Mouse (Mus musculus): ENCODE results near the gene Kirrel3.

Kirrel3 gene

DNA sequence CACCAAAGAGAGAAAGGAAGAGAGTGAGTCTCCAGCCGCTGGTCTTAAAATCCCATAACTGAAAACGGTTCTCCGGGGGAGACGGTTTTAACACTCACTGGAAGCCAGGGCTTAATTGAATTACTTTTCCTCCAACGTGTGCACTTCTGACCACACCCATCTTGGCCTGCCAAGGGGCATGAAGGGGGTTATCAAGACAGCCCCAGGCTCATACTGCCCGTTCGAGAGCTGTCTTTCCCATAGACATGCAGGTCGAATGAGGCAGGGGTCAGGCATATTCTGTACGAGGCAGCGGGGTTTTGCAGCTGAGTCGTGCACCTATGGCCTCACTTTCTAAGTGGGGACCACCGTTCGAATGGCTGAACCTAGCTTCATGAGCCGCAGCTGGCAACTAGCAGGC lies 475.5 kb downstream of the Kirrel3 start:
- DNase-seq = no peak

DNA sequence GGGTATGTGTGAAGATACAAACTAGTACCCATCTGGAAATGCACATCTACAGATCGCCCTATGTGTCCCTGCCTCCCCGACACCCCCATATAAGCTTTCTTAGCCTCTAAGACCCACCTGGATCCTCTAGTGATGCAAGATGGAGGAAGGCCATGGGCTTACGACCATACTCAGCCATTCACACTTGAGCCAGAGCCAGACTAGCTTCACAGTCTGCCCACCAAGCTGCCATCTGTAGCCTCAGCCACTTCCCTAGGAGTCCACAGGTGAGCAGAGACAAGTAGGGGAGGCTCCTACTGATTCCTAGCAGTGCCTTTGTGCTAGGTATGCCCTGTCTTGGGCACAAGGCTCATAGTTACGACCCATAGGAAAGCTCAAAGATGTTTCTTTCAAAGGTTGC lies 476.6 kb downstream of the Kirrel3 start:
- no peak for DNase-seq

- DNase-seq = no peak
Measured at GRCm38 (mm10) chr9:34963593-34963992, 477.9 kb downstream of the Kirrel3 start.

DNA sequence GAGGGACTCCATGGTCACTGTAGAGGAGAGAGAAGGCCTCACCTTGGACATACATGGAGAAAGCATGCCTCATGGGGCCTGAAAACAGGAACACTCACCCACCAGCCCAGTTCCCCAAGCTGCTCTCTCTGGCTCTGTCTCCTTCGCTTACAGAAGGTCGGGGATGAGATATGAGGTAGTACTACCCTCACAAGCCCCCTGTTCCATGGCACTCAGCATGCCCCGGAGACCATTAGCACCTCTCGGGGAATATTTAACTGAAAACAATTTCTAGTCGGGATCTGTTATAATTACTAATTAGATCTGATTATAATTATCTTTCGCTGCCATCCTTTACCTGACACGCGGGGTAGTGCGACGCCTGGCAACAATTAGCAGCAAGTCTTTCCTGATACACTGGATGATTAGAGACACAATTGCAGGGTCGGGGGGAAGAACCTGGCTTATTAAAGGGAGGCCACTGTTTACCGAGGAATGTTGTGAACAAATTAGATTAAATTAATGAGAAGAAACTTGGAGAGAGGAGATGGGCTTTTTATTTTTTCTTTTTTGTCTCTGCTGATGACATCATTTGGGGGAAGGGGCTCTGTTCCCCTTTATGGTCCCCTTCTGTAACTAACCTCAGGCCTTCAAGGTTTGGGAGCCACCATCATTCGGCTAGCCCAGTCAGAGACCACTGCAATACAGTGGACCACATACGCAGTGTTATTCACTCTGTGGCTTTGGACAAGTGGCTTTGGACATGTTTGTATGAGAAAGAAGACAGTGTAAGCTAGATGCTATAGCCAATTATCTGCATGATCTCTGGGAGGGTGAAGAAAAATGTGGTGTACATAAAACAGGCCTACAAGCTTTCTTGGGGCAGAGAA lies 478.7 kb downstream of the Kirrel3 start:
- DNase-seq = no peak

DNA sequence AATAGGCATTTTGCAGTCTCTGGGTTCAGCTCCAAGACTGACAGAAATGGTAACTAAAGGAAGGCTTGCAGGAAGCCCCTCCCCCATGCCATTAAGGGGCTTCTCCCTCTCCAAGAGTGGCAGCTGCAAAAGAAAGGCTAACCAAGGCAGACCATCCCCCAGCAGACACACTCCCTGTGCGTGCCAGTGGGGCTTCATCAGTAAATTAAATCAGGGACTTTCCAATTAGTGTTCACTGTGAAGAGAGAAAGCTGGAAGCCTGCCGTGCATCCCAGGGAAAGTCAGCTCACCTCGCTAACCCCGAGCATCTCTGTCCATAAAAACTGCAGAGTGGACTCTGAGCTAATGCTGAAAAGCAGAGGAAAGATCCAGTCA lies 479.3 kb downstream of the Kirrel3 start:
- DNase-seq = no peak

DNA sequence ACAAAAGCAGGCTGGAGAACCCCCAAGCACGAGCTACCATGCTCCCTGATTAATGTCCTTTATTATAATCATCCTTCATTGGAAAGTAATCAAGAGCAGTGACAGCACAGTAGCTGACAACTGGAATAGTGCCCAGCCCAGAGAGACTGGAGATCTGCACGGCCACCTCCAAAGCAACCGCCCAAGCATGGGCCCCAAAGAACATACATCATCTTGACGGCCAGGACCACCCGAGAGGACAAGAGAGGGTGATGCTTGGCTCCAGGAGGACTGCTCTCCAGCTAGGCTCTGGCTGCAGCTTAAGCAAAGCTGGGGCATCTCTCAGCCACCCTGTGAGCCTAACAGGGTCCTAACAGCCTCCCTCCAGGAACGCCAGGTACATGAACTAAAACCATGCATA lies 482.1 kb downstream of the Kirrel3 start:
- DNase-seq = no peak

GRCm38 (mm10) chr9:34969881-34970490 lies 484.3 kb downstream of the Kirrel3 start:
- DNase-seq = no peak

GRCm38 (mm10) chr9:34974326-34974725 lies 488.6 kb downstream of the Kirrel3 start:
- no peak for DNase-seq

DNA sequence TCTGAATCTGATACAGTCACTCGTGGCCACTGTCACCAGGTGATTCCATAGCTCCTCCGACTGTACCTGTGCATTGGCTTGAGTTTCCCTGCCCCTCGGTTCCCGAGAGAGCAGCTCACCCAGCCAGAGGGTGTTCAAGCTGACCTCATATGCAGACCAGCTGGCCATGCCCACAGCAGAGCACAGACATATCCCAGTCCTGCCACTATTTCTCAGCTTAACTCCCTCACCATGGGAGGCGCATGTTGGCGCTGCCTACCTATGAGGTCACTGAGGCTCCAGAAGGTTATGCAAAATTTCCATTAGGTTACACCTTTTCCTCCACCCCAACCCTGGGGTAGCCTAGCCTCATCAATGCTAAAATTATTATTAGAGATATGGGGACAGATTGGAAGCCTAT lies 489.6 kb downstream of the Kirrel3 start:
- DNase-seq = no peak

DNA sequence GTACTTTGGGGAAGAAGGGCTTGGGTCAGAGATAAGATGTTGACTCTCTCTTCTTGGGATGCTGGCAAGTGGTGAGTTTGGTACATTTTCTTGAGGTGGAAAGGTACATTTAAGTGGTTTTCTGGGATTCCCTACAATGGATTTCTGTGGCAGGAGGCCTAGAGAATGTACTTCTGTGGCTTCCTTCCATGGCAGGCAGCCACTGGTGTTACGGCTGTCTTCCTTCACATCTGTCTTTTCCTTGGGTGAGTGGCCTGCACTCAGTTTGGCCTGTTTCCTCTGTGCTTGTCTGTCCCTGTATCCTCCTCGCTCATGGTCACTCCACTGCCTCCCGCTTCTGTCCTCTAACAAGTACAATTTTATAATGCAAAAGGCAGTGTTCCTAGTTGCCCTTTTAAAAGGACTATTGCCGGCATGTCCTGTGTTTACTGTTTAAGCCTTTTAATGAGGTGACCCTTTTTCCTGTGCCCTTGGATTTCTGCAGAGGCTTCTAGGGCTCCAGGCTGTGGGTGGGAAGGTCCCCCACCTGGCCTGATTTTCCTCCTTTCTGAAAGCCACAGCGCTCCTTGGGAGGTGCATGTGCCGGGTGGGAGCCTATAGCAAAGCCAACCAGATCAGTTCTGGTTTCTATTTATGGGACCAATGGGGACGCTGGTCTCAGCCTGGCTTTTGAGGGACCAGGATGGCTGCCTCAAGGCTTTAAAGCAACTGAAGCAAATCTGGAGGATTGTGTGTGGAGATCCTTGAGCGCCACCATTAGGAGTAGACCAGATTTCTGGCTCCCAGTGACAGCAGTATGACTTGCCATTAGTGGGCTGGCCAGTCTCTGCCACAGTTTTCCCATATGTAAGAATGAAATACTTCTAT lies 491.1 kb downstream of the Kirrel3 start:
- DNase-seq = no peak

DNA sequence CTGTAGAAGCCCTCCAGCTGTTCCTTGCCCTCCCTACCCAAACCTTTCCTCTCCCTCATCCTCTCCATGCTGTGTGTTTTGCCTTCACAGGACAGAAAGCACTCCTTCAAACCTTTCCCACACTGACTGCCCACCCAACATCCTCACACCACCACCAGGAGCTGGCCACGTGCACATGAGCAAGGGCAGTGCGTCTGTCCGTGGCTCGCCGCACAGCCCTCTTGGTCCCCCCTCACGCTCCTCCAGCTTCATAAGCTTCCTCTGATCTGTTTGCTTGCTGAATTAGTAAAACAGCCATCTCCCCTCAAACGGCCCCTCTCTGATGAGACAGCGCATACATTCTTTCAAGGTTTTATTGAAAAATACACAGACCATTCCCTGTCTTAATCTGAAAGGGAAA lies 492.0 kb downstream of the Kirrel3 start:
- no peak for DNase-seq

DNA sequence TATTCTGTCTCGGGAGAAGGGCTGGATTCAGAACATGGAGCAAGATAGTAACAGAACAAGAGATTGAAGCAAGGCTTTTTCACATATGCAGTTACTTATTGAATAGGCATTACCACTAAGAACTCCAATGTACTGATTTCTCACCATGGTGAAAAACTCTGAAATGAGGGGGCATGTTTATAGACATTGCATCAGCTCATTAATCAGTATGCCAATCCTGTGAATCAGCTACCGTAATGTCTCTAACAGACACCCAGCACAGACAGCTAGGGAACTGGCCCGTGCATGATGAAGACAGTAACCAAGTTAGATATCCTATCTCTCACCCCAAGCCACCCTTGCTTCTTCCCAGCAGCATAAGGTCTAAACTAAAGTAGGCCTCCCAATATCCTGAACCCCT lies 492.5 kb downstream of the Kirrel3 start:
- DNase-seq = no peak

DNA sequence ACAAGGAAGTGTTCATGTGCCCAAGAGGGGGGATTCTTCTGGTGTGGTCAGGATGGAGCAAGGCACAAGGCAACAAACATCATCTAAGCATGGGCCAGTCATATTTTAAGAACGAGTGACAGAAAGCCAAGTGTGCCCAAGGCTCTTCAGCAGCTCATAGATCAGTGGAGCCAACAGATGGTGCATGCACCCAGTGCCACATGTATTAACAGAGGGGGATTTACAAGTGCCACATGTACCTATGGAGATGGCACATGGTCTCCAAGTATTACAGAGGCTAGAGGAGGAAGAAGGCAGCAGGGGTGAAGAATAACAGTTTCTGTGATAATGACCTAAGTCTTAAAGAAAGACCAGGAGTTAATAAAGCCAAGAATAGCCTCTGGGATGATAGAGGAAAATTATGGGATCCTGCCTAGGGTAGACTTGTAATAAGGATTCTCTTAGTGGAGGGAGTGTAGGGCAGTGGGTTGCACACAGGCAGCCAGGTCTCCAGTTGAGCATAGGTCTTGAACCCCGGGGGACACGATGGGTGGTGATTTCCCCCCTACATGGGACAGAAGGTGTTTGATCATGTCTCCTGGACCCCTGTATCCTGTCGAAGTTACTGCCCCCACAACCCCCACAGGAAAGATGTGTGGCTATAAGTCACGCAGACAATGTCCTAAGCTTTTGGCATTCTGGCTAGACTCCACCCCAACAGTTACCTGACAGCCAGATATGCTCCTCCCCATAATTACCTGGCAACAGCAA lies 495.0 kb downstream of the Kirrel3 start:
- no peak for DNase-seq

DNA sequence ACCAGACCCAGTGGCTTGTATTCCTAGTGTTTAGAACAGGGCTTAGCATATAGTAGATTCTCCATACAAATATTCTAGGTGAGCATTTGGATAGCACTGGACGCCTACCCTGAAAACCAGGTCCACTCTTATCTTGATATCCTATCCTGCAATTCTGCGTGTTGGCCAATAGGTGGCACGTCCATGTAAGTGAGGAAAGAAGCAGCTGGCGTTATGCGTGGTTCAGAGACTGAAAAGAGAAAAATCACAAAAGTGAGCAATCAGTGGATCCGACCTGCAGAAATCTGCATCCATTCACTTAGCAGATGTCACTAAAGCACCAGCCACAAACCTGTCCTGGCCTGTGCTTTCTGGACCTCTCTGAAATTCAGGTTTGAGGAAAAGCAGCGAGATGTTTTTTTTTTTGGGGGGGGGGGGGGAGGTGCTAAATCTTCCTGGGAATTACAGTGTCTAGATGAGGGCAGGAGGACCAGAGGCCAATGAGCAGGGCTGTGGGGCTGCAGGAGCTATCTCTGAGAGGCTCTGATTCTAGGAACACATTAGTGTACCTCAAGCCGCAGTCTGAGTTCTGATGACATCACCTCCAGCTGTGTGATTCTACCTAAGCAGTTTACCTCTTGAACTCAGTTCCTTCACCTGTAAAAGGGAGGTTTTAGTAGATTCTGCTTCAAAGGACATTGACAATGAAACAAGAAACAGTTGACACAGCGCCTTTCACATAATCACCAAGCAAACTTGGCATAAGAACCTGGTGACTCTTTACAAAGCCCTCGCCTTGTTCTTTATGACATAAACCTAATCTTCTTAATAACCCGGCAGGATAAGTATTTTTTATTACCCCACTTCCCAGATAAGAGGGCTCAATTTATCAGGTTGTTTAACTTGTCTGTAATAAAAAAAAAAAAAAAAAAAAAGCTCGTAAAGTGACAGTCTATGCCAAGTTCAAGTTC lies 498.1 kb downstream of the Kirrel3 start:
- peak; percentile 37 to 50 for DNase-seq

DNA sequence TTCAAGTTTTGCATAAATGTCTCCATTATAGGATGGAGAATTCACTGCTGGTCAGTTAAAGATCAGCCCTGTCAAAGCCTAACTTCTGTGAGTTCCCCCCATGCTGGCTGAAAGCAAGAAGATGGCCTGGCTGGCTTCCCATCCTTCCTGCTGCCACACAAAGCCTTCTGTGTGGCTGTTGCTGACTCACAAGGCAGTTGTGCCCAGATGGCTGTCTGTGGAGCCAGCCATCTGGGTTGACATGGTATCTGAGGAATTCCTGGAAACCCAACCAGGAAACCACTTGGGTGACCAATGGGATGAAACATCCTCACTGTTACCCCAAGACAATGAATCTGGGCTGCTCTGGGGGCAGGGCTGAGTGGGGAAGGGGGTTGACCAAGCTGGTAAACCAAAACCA lies 500.5 kb downstream of the Kirrel3 start:
- DNase-seq = no peak

GRCm38 (mm10) chr9:34987422-34988148 lies 501.9 kb downstream of the Kirrel3 start:
- DNase-seq = no peak

- DNase-seq = no peak
Measured at GRCm38 (mm10) chr9:34988683-34989082, 503.0 kb downstream of the Kirrel3 start.

- no peak for DNase-seq
Measured at GRCm38 (mm10) chr9:34992201-34992600, 506.5 kb downstream of the Kirrel3 start.

DNA sequence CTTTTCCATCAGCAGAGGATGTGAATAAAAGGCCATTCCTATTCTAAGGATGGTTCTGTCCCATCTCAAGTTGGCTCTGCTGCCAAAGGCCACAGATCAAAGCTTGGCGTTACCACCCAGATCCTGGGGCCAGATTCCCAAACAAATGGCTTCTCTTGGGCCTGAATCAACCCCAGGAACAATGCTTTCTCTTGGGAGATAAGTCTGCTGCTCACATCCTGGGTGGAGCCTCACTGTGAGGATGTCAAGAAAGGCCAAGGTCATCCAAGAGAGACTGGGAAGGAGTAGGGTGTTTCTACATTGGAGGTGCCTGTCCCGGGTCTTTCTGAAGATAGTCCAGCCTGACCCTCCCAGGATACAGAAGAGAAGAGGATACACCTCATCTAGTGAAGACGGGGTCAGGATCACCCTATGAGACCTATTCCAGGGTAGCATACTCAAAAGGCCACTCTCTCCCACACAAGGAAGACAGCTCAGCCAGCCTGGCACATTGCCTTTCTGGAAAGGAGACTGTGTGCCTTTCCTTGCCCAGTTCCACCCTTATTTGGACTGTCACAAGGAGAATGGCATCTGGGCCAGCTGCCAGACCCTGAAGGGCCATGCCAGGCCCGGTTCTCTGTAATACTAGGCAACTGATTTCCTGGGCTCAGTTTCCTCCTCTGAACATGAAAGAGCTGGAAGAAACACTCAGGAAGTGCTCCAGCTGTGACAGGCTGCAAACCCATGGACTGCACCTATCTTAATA lies 507.9 kb downstream of the Kirrel3 start:
- DNase-seq = no peak

- DNase-seq = no peak
Measured at GRCm38 (mm10) chr9:34995078-34995477, 509.4 kb downstream of the Kirrel3 start.
